Mouse (Mus musculus) heart, postnatal 0 days (tissue): ENCODE measurements at regions not wholly inside any gene's neighbourhood (a gene's known extent, or its start where the extent isn't known, plus 50 kb on each side); places are given as distances from the start of the nearest gene placed in this dataset.
A peak's percentile ranks its signal among the peaks of the same experiment; 100 is the strongest.

ENCODE experiments used
- ATAC-seq: fragments of 200-750 bp; cut with Nextera tagmentation; 2 replicates; pipeline ENCODE4 v1.8.0; 2017; ENCODE audit warnings: low read depth, moderate number of reproducible peaks, moderate library complexity; ENCODE audit not compliant: insufficient read depth
- DNase-seq: peaks from one replicate; pipeline ENCODE4 v3.0.0-alpha.2; 2016; ENCODE audit warnings: low spot score
- H3K27ac ChIP-seq: fragments of 300-500 bp; sonication (generic); 2 replicates; pipeline ENCODE4 v1.5.1; 2014; ENCODE audit warnings: low read depth, mild to moderate bottlenecking
- H3K27me3 ChIP-seq: fragments of 300-500 bp; sonication (generic); 2 replicates; pipeline ENCODE4 v1.6.1; 2014; ENCODE audit warnings: low read length, mixed read lengths; ENCODE audit not compliant: control insufficient read depth, insufficient read depth
- H3K36me3 ChIP-seq: fragments of 300-500 bp; sonication (generic); replicated peaks from 2 replicates; pipeline ENCODE4 v1.6.1; 2014; ENCODE audit warnings: low read length, mixed read lengths; ENCODE audit not compliant: control insufficient read depth, insufficient read depth
- H3K4me1 ChIP-seq: fragments of 300-500 bp; sonication (generic); 2 replicates; pipeline ENCODE4 v1.6.1; 2014; ENCODE audit warnings: antibody characterized with exemption; ENCODE audit not compliant: control insufficient read depth, insufficient read depth
- H3K4me2 ChIP-seq: fragments of 300-500 bp; sonication (generic); 2 replicates; pipeline ENCODE4 v1.6.1; 2014; ENCODE audit warnings: low read depth, mild to moderate bottlenecking, low read length, moderate library complexity
- H3K4me3 ChIP-seq: fragments of 300-500 bp; sonication (generic); 2 replicates; pipeline ENCODE4 v1.5.1; 2014; ENCODE audit warnings: low read depth, low read length
- H3K9ac ChIP-seq: fragments of 300-500 bp; sonication (generic); replicated peaks from 2 replicates; pipeline ENCODE4 v1.6.1; 2014; ENCODE audit warnings: low read depth, low read length, mixed read lengths
- H3K9me3 ChIP-seq: fragments of 300-500 bp; sonication (generic); replicated peaks from 2 replicates; pipeline ENCODE4 v1.6.1; 2016; ENCODE audit warnings: low read length; ENCODE audit not compliant: control insufficient read depth
- CTCF ChIP-seq: IDR thresholded peaks from 2 replicates; pipeline ENCODE4 v1.5.1; 2016; ENCODE audit warnings: antibody characterized with exemption, control low read depth, low read depth
- EP300 ChIP-seq: IDR thresholded peaks from 2 replicates; pipeline ENCODE4 v1.6.1; 2016; ENCODE audit warnings: antibody characterized with exemption, low read depth
- whole genome bisulfite sequencing: fragments of 180-500 bp; shearing (Covaris S2); extraction: QIAGEN DNeasy Blood & Tissue Kit; methylation state at CpG from one replicate; pipeline ENCODE4 v1.1.7; 2014; 5-methylcytosine and 5-hydroxymethylcytosine counted together

DNA sequence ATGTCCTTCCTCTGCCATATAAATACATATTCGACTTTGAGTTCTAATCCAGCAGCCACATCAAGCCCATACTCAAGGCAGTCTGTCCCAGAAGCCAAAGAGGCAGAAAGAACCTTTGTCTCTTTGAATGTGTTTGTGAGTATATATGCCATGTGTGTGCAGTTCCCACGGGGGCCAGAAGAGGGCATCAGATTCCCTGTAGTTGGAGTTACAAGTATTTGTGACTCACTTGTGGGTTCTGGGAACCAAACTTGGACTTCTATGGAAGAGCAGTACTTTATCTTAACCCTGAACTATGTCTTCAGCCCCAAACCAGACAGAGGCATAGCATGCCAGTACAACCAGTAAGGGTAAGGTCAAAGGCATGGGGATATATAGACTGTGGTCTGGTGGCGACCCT is 165.6 kb upstream of the Sp4 start:
- H3K36me3 ChIP-seq: no peaks in the 10 kb centered on the region
- H3K27ac ChIP-seq: no peak overlapping the region
- H3K4me1 ChIP-seq: no peaks in the 10 kb centered on the region
- H3K4me3 ChIP-seq: no peak overlapping the region
- 69% methylated on average over 3 of the region's 3 CpGs for WGBS
- TF ChIP-seq EP300: no peak
- TF ChIP-seq CTCF: no peak
- H3K27me3 ChIP-seq: no peaks in the 10 kb centered on the region
- DNase-seq (no peak), ATAC-seq (no peak)
- no peak overlapping the region for H3K4me2 ChIP-seq
- no peaks in the 10 kb centered on the region for H3K9me3 ChIP-seq
- H3K9ac ChIP-seq: no peak overlapping the region

DNA sequence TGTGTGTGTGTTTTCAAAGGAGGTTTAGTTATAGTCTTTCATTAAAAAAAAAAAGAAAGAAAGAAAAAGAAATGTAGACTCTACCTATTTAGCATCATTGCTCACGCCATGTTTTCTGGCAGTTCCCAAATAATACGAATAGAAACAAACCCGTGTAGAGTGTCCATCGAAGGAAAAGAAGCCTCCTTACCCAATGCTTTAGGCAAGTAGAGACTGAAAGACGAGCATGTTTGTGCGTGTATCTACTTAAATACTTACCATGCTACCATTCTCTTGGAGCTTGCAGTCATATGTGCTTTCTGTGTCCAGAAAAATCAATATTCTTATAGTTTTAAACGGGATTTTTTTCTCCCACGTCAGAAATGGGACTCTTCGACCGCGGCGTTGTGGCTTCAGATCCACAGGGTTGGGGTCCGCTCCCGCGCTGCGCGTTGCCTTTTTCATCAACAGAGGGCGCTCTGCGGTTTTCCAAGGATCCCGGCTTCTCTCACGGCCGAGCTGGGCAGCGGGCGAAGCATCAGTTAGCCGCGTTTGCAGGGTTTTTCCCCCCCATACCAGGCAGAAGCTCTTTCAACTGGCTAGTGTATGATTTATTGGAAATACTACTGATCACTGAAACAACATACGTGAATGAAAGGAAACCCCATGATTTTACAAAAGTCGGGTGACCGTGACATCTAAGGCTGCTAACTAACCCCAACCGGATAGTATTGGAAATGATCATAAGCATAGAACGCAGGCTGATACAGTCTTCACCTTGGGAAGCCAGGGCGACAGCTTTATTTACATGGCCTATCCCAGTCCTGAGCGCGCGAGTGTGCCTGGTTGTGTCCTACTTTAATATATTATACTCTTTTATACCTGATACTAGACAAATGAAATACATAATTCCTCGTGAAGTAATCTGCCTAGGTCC is 156.5 kb upstream of the Sp4 start:
- no peaks in the 10 kb centered on the region for H3K36me3 ChIP-seq
- peak; percentile 67 for TF ChIP-seq CTCF
- TF ChIP-seq EP300: no peak
- H3K9me3 ChIP-seq: no peaks in the 10 kb centered on the region
- peak overlapping the region; percentile 13 for H3K4me3 ChIP-seq
- peak; percentile 50 for DNase-seq
- WGBS: 10% methylated on average over 36 of the region's 36 CpGs
- H3K4me2 ChIP-seq: peak overlapping the region; percentile 43
- H3K4me1 ChIP-seq: no peaks in the 10 kb centered on the region
- no peak overlapping the region for H3K9ac ChIP-seq
- no peak for ATAC-seq
- H3K27ac ChIP-seq: no peak overlapping the region
- H3K27me3 ChIP-seq: peaks cover 32% of the 10 kb centered on the region

GRCm38 (mm10) chr12:118455609-118456008 is 154.4 kb upstream of the Sp4 start:
- DNase-seq: peak; percentile 28
- no peak for TF ChIP-seq EP300
- peak; percentile 48 for TF ChIP-seq CTCF
- Histone ChIP-seq H3K9me3 (no peaks in the 10 kb centered on the region), H3K27me3 (peaks cover 28% of the 10 kb centered on the region), H3K36me3 (no peaks in the 10 kb centered on the region), H3K4me3 (no peak overlapping the region), H3K9ac (no peak overlapping the region), H3K4me2 (no peak overlapping the region), H3K4me1 (no peaks in the 10 kb centered on the region), H3K27ac (no peak overlapping the region)
- ATAC-seq: no peak
- WGBS: 14% methylated on average over 1 of the region's 1 CpGs

- 22% methylated on average over 3 of the region's 3 CpGs for WGBS
- peak overlapping the region; percentile 50; the same call in 1 of the 2 replicates for H3K27ac ChIP-seq
- peak; percentile 91 for ATAC-seq
Observed at GRCm38 (mm10) chr12:118439626-118440025, 138.4 kb upstream of the Sp4 start.

DNA sequence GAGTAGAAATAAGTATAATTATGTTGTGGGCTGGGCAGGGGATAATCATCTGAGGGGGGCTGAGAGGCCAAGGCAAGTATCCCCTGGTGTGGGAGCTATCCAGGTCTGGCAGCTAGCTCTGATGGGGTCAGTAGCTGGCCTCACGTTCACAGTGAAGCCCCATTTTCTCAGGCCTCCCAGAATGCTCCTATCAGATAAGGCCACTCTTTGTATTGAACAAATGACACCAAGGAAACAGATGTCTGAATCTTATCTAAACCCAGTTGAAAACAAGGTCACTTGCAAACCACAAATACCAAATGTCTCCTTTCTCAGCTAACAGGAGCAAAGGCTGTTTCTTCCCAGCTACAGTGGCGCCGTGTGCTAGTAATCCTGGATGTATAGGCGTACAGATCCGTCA is 137.6 kb upstream of the Sp4 start:
- Histone ChIP-seq H3K4me2 (no peak overlapping the region), H3K27me3 (no peaks in the 10 kb centered on the region), H3K4me3 (no peak overlapping the region), H3K27ac (no peak overlapping the region), H3K36me3 (no peaks in the 10 kb centered on the region), H3K9me3 (no peaks in the 10 kb centered on the region), H3K4me1 (0 out of 2 replicates have a peak, but pooled peaks cover 2% of the 10 kb centered on the region), H3K9ac (no peak overlapping the region)
- no peak for DNase-seq
- no peak for ATAC-seq
- TF ChIP-seq CTCF (no peak), EP300 (no peak)
- 72% methylated on average over 5 of the region's 5 CpGs for WGBS

More at GRCm38 (mm10) chr12:118439626-118440025, 138.4 kb upstream of the Sp4 start:
- TF ChIP-seq EP300 (no peak), CTCF (no peak)
- peak; percentile 49 for DNase-seq
- H3K36me3 ChIP-seq: no peaks in the 10 kb centered on the region
- H3K4me1 ChIP-seq: no peaks in the 10 kb centered on the region
- H3K9me3 ChIP-seq: no peaks in the 10 kb centered on the region
- no peaks in the 10 kb centered on the region for H3K27me3 ChIP-seq
- no peak overlapping the region for H3K4me3 ChIP-seq
- no peak overlapping the region for H3K9ac ChIP-seq
- no peak overlapping the region for H3K4me2 ChIP-seq
